Mouse (Mus musculus): ENCODE results near the gene Gm10354.
"Not testable (repeated sequence)": the region's sequence is repeated elsewhere in the genome, so short reads cannot be mapped to it uniquely, and the experiment has no call there.

Gene Gm10354

GRCm38 (mm10) chr5:14978835-14979234 lies at the start of gene Gm10354:
Gene Gm10354, minus strand, starts transcription at chr5:14978935.
- DNase-seq (ENCODE audit: extremely low spot score, low read depth, low spot score): not testable (repeated sequence)

DNA sequence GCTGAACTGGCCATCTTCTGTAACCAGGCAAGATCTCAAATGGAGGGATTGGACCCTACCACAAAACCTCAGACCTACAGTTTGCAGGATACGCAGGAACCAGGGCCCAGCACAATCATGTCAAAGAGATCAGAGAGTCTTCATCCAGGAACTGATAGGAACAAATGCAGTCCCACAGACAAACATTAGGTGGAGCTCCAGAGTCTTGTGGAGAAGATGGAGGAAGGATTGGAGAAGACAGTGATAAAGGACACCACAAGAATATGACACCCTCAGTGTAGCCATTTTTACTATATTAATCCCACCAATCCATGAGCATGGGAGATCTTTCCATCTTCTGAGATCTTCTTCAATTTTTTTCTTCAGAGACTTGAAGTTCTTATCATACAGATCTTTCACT lies 45.6 kb upstream of the Gm10354 start:
- not testable (repeated sequence) for DNase-seq (ENCODE audit: extremely low spot score, low read depth, low spot score)

- not testable (repeated sequence) for DNase-seq (ENCODE audit: extremely low spot score, low read depth, low spot score)
Observed at GRCm38 (mm10) chr5:15020067-15020466, 41.3 kb upstream of the Gm10354 start.

DNA sequence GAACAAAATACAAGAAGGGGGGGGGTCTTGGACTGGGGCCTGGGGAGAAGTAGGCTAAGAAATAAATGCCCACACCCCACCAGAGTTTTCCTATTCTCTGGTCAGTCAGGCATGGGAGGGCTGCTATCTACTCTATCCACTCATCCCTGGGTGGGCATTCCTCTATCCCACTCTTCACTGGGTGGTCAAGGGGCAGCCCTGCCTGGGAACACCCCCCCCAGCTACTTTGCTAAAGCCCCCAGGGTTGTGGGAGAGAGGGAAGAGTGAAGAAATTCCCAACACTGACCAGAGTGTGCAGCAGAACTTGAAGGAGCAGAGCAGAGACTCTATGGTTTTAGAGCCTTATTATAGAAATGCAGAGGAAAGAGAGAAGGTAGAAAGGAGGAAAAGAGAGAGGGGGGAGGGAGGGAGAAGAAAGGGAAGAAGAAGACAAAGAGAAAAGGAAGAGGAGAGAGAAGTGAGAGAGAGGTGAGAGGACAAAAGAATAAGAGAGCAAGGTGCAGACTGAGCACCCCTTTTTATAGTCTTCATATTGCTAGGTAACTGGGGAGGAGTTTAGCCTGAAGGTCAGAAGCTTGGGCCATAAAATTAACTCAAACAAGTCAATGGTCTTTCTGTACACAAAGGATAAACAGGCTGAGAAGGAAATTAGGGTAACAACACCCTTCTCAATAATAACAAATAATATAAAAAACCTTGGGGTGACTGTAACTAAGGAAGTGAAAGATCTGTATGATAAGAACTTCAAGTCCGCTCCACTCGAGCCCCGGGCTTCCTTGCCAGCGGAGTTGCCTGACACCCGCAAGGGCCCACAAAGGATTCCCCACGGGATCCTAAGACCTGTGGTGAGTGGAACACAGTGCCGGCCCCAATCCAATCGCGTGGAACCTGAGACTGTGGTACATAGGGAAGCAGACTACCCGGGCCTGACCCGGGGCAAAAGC lies 32.2 kb upstream of the Gm10354 start:
- DNase-seq (ENCODE audit: extremely low spot score, low read depth, low spot score): not testable (repeated sequence)

DNA sequence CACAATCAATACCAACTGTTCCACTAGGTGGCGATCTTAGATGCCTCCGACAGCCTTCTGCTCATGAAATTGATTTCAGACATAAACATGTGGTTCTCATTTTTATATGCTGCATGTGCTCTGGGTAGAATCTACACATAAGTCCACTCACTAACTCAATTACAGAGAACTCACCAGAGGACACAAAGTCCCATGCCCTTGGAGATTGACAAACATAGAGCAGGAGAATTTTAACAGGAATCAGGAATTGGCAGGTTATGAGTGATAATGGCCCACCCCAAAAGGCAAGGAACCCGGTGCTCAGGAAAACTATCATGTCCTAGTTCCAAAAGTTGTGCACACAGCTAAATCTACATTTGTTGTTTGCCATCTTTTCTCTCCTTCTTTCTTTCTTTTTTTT lies 28.2 kb upstream of the Gm10354 start:
- not testable (repeated sequence) for DNase-seq (ENCODE audit: extremely low spot score, low read depth, low spot score)

DNA sequence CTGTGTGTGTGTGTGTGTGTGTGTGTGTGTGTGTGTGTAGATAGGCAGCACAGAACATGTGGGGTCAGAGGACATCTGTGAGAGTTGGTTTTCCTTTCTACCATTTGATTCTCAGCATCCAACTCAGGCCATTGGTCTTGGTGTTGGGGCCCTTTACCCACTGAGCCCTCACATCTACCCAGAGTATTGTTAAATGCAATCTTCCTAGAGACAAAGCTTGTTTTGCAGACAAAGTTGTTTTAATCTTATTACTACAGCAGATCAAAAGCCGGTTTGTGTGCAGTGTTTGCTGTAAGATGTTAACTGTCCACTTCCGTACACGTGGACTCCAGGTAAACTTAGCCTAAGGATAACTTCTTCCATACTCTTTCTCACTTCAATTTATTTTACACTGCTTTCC lies 27.6 kb upstream of the Gm10354 start:
- not testable (repeated sequence) for DNase-seq (ENCODE audit: extremely low spot score, low read depth, low spot score)

DNA sequence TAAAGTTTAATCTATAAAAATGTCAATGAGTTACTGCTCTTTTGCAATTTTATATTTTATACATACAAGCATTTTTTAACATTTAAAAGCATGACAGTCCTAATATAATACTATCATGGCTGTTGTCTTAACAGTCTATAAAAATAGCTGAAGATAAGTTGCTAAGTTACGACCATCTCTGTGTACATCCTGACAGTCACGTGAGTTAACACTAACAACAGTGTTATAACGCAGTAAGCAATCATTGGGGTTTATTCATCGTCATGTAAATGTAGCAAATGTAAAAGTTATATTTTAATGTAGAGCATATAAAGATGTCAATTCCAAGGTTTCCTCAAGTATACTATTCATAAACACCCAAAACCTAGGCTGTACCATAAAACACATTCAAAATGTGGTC lies 26.8 kb upstream of the Gm10354 start:
- not testable (repeated sequence) for DNase-seq (ENCODE audit: extremely low spot score, low read depth, low spot score)

DNA sequence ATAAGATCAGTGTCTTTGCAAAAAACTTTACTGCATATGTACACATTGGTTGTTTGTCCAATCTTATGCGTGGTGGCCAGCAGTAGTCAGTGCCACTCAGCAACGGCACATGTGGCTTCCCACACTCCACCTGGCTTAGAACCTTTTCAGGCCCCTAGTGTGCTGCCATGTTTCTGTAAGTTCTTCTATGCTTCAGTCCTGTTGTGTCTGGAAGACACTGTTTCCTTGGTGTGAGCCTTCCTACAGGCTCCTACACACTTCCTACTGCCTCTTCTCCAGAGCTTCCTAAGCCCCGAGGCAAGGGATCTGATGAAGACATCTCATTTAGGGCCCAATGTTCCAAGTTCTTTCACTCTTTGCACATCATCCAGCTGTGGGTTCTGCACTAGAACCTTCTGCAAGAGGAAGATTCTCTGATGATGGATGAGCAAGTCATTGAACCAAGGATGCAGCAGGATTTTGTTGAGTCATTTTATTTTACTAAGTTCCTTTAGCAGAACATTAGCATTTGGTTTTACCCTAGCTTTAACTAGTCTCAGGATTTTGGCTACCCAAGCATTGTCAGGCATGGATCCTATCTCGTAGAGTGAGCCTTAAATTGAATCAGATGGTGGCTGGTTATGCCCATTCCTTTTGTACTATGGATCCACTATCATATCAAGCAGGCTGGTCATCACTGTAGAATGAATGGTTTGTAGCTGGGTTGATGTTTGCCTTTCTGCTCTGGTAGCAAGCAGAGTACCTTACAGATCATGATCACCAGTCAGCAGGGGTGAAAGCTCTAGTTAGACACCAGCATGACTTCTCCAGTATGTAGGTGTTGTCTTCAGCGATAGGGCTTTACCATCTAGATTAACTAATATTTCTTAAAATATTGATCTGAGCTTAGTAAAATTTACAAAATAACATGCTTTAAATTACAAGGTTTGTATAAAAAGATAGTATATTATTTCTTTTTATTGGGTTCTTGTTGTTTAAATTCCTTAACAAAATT lies 26.1 kb upstream of the Gm10354 start:
- DNase-seq (ENCODE audit: extremely low spot score, low read depth, low spot score): not testable (repeated sequence)

- DNase-seq (ENCODE audit: extremely low spot score, low read depth, low spot score): not testable (repeated sequence)
Observed at GRCm38 (mm10) chr5:14998077-14998476, 19.3 kb upstream of the Gm10354 start.

- not testable (repeated sequence) for DNase-seq (ENCODE audit: extremely low spot score, low read depth, low spot score)
Observed at GRCm38 (mm10) chr5:14997556-14997955, 18.8 kb upstream of the Gm10354 start.

DNA sequence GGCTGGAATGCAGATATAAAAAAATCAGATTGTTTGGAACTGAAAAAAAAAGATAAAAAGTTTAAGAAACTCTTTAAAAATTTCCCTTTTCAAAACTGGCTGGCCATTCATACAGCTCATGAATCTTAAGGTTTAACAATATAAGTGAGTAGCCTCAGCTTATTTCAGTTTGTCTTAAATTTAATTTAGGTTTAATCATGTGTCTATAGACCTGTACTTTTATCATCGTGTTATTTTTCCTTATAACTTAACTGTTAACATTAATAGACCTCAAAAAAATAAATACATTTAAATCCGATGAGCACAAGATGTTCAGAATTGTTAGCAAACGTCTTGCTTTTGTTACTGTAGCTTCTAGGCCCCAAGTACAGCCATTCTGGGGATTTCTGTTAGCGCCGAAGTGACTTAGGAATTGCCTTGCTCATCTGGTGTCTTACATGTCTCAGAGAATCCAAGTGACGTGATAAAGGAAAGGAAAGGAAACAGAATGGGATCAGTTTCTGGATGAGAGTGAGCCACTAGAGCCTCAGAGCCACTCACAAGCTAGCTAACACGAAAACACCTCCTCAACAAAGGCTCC lies 18.0 kb upstream of the Gm10354 start:
- DNase-seq (ENCODE audit: extremely low spot score, low read depth, low spot score): not testable (repeated sequence)

DNA sequence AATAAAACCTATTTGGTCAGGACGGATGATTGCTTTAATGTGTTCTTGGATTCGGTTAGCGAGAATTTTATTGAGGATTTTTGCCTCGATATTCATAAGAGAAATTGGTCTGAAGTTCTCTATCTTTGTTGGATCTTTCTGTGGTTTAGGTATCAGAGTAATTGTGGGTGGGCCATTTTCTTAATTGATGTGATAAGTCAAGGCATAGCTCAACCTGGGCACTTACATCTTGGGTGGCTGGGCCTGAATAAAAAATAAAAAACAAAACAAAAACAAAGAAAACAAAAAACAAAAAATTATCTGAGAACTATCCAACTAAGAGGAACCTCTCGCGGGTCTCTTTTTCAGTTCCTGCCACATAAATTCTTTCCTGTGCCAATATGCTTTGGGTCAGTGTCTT lies 15.4 kb upstream of the Gm10354 start:
- not testable (repeated sequence) for DNase-seq (ENCODE audit: extremely low spot score, low read depth, low spot score)

GRCm38 (mm10) chr5:14990375-14991158 lies 11.8 kb upstream of the Gm10354 start:
- not testable (repeated sequence) for DNase-seq (ENCODE audit: extremely low spot score, low read depth, low spot score)

DNA sequence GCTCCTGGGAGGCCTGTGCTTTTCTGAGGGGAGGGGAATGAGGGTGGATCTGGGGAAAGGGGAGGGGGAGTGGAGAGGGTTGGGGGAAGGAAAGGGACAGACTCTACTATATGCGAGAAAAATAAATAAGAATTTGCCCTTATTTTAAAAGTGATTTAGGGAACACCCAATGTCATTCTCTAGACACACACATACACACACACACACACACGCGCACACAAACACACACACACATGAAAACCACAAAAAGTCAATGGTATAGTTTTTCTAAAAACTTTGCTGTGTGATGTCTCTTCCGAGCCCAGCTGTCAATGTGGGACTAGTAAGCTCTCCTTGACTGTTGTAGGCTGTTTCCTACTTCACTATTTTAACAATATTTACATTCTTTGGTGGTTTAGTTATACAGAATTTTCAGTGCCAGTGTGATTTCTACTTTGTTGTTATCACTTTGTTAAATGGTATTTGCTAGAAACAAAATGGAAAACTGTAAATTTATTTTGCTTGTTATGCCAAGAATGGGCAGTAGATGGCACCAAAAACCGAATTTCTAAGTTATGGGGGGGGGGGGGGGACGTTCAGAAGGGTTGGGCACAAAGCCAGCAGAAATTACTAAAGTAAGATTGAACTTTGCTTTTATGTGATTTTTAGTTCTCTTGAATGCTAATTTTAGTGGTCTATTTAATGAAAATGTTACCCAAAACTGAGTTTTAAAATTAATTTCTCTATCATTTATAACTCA lies 8.1 kb upstream of the Gm10354 start:
- not testable (repeated sequence) for DNase-seq (ENCODE audit: extremely low spot score, low read depth, low spot score)

DNA sequence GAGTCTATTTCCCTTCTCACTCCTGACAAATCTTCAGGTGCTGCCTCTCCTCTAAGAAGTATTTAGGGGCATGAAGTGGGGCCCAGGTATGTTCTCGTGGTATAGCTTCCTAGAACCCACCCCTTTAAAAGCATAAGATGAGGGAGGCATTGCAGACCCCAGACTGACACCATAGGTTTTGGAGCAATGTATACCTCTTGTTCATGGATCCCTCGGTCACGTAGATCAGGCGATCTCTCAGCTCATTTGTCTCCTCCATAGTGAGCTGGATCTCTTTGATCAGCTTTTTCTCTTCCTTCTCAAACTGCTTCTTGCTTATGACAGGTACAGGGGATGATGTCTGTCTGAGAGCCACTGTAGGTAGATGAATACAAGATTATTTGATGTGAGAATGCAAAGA lies 1.4 kb downstream of the Gm10354 start:
- not testable (repeated sequence) for DNase-seq (ENCODE audit: extremely low spot score, low read depth, low spot score)

DNA sequence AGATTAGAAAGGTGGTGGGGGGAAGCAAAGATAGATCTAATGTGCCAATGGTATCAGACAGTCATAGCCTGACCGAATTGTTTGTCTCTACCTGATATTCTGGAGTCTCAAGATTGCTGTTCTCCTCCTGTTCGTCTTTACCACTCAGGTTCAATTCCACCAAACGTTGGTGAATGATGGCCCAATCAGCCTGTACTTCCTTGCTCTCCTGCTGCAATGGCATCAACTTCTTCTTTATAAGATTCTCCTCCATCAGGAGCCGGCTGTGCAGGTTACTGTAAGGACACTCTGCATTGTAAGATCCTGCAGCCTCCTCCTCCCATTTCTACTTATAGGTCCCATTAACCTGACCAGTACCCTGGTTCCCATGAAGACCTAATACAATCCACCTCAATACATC lies 3.4 kb downstream of the Gm10354 start:
- DNase-seq (ENCODE audit: extremely low spot score, low read depth, low spot score): not testable (repeated sequence)

DNA sequence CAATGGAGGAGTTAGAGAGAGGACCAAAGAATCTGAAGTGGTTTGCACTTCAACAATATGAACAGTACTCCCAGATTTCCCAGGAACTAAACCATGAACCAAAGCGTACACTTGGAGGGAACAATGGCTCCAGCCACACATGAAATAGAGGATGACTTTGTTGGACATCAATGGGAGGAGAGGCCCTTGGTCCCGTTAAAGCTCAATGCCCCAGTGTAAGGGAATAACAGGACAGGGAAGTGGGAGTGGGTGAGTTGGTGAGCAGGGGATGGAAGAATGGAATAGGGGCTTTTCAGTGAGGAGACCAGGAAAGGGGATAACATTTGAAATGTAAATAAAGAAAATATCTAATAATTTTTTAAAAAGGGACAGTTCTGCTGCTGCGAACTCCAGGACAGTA lies 5.9 kb downstream of the Gm10354 start:
- not testable (repeated sequence) for DNase-seq (ENCODE audit: extremely low spot score, low read depth, low spot score)

- DNase-seq (ENCODE audit: extremely low spot score, low read depth, low spot score): not testable (repeated sequence)
Observed at GRCm38 (mm10) chr5:14963821-14964220, 14.9 kb downstream of the Gm10354 start.

DNA sequence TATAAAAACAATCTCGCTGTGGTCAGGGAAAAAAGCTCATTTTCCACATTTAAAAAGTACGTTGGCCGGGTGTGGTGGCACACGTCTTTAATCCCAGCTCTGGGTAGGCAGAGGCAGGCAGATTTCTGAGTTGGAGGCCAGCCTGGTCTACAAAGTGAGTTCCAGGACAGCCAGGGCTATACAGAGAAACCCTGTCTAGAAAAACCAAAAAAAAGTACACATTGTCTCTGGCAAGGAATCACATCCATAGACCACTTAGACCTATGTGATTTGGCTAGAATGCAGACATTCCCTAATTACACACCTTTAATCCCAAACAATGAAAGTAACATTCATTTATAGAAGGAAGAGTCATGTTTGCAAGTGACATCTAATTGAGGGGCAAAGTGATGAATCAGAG lies 17.2 kb downstream of the Gm10354 start:
- DNase-seq (ENCODE audit: extremely low spot score, low read depth, low spot score): not testable (repeated sequence)

Measured in hindlimb bud, embryonic 11.5 days (tissue).